Mouse (Mus musculus) C2C12 (cell line): ENCODE measurements around the gene Dcaf5. TPM values are rescaled to one million over a fixed set of nuclear protein-coding genes. Genes with fewer than 3 reads are reported as not detected.

Source experiments
- H3K27me3 ChIP-seq: one replicate; pipeline ENCODE4 v1.6.1; 2011; ENCODE audit not compliant: control insufficient read depth, insufficient read depth, insufficient read length
- H3K36me3 ChIP-seq: one replicate; pipeline ENCODE4 v1.6.1; 2011; ENCODE audit not compliant: control insufficient read depth, insufficient read depth
- H3K4me3 ChIP-seq: one replicate; pipeline ENCODE4 v1.5.1; 2011; ENCODE audit warnings: mild to moderate bottlenecking, control low read depth; ENCODE audit not compliant: poor library complexity, insufficient read depth, severe bottlenecking
- H3K79me2 ChIP-seq: one replicate; pipeline ENCODE4 v1.6.1; 2011; ENCODE audit not compliant: control insufficient read depth, insufficient read depth
- H3K79me3 ChIP-seq: one replicate; pipeline ENCODE4 v1.6.1; 2011; ENCODE audit warnings: low read depth, control low read depth
- H3ac ChIP-seq: one replicate; pipeline ENCODE3; 2011; ENCODE audit warnings: low read depth; ENCODE audit not compliant: control insufficient read depth, insufficient read length
- CEBPB ChIP-seq: IDR thresholded peaks from one replicate; pipeline ENCODE4 v1.6.1; 2011; ENCODE audit warnings: low read depth, mild to moderate bottlenecking, control low read depth, moderate library complexity
- CTCF ChIP-seq: IDR thresholded peaks from one replicate; pipeline ENCODE4 v1.5.1; 2011; ENCODE audit not compliant: control insufficient read depth, insufficient read depth, insufficient read length
- FOSL1 ChIP-seq: IDR thresholded peaks from one replicate; pipeline ENCODE4 v1.8.0; 2011; ENCODE audit warnings: mild to moderate bottlenecking, low read length; ENCODE audit not compliant: poor library complexity, insufficient read depth, severe bottlenecking
- MAX ChIP-seq: IDR thresholded peaks from one replicate; pipeline ENCODE4 v1.6.1; 2011; ENCODE audit warnings: mild to moderate bottlenecking, control low read depth
- MYOD1 ChIP-seq: IDR thresholded peaks from one replicate; pipeline ENCODE4 v1.6.1; 2011; ENCODE audit warnings: low read depth; ENCODE audit not compliant: control insufficient read depth, insufficient read length
- MYOG ChIP-seq: IDR thresholded peaks from one replicate; pipeline ENCODE4 v1.6.1; 2011; ENCODE audit not compliant: control insufficient read depth, insufficient read length; ENCODE audit errors: extremely low read depth
- USF1 ChIP-seq: IDR thresholded peaks from one replicate; pipeline ENCODE4 v1.6.1; 2011; ENCODE audit warnings: low read depth, mild to moderate bottlenecking, control low read depth, moderate library complexity
- polyA plus RNA-seq: library from polyadenylated mRNA; unstranded; fragments of >200 nt; fragmentation: generic; extraction: Trizol; gene quantifications from one replicate; pipeline ENCODE4 v1.2.1, GENCODE M21; 2012; ENCODE audit warnings: missing spikeins

Dcaf5 gene
- polyA plus RNA-seq, 1 experiment: 7.8 TPM

- Histone ChIP-seq H3ac (no peak overlapping the region), H3K36me3 (no peaks in the 10 kb centered on the region), H3K79me3 (no peaks in the 10 kb centered on the region), H3K27me3 (no peaks in the 10 kb centered on the region), H3K4me3 (no peak overlapping the region), H3K79me2 (no peaks in the 10 kb centered on the region)
- TF ChIP-seq USF1 (no peak), CTCF (no peak), CEBPB (no peak), MYOG (no peak), FOSL1 (no peak), MYOD1 (no peak), MAX (no peak)
These were observed 135.5 kb downstream of the Dcaf5 start for GRCm38 (mm10) chr12:80300833-80301456.

- H3K27me3 ChIP-seq: no peaks in the 10 kb centered on the region
- H3ac ChIP-seq: no peak overlapping the region
- no peaks in the 10 kb centered on the region for H3K79me2 ChIP-seq
- TF ChIP-seq MAX (no peak), USF1 (no peak), MYOG (no peak), FOSL1 (no peak), CTCF (no peak), CEBPB (no peak), MYOD1 (no peak)
- H3K4me3 ChIP-seq: no peak overlapping the region
- no peaks in the 10 kb centered on the region for H3K79me3 ChIP-seq
- no peaks in the 10 kb centered on the region for H3K36me3 ChIP-seq
These were observed 137.7 kb downstream of the Dcaf5 start for GRCm38 (mm10) chr12:80298714-80299113.

GRCm38 (mm10) chr12:80291895-80292435, 144.4 kb downstream of the Dcaf5 start:
- no peak for TF ChIP-seq MYOD1
- no peak for TF ChIP-seq MAX
- no peak for TF ChIP-seq USF1
- TF ChIP-seq CTCF: no peak
- peak; percentile 55 for TF ChIP-seq FOSL1
- Histone ChIP-seq H3K36me3 (no peaks in the 10 kb centered on the region), H3K79me2 (no peaks in the 10 kb centered on the region), H3K79me3 (no peaks in the 10 kb centered on the region), H3ac (no peak overlapping the region), H3K27me3 (no peaks in the 10 kb centered on the region), H3K4me3 (no peak overlapping the region)

- TF ChIP-seq USF1 (no peak), MAX (no peak), FOSL1 (no peak), MYOD1 (no peak), MYOG (no peak), CEBPB (no peak), CTCF (no peak)
- H3ac ChIP-seq: no peak overlapping the region
- no peaks in the 10 kb centered on the region for H3K79me3 ChIP-seq
- no peak overlapping the region for H3K4me3 ChIP-seq
- H3K36me3 ChIP-seq: no peaks in the 10 kb centered on the region
- H3K79me2 ChIP-seq: no peaks in the 10 kb centered on the region
- no peaks in the 10 kb centered on the region for H3K27me3 ChIP-seq
These were observed 145.4 kb downstream of the Dcaf5 start for GRCm38 (mm10) chr12:80290964-80291363.

GRCm38 (mm10) chr12:80290483-80290882, 145.9 kb downstream of the Dcaf5 start:
- Histone ChIP-seq H3K27me3 (no peaks in the 10 kb centered on the region), H3ac (no peak overlapping the region), H3K79me2 (no peaks in the 10 kb centered on the region), H3K36me3 (no peaks in the 10 kb centered on the region), H3K79me3 (no peaks in the 10 kb centered on the region), H3K4me3 (no peak overlapping the region)
- no peak for TF ChIP-seq MAX
- no peak for TF ChIP-seq MYOD1

GRCm38 (mm10) chr12:80289722-80290121, 146.7 kb downstream of the Dcaf5 start:
- TF ChIP-seq CTCF: no peak
- TF ChIP-seq CEBPB: no peak
- no peak for TF ChIP-seq MAX
- no peak for TF ChIP-seq FOSL1
- no peak for TF ChIP-seq MYOD1
- TF ChIP-seq USF1: no peak
- TF ChIP-seq MYOG: no peak
- Histone ChIP-seq H3K36me3 (no peaks in the 10 kb centered on the region), H3K79me2 (no peaks in the 10 kb centered on the region), H3K79me3 (no peaks in the 10 kb centered on the region), H3K4me3 (no peak overlapping the region), H3ac (no peak overlapping the region), H3K27me3 (no peaks in the 10 kb centered on the region)
